ENCODE assay signal across 26 mouse cellular contexts in the genomic region with DNA sequence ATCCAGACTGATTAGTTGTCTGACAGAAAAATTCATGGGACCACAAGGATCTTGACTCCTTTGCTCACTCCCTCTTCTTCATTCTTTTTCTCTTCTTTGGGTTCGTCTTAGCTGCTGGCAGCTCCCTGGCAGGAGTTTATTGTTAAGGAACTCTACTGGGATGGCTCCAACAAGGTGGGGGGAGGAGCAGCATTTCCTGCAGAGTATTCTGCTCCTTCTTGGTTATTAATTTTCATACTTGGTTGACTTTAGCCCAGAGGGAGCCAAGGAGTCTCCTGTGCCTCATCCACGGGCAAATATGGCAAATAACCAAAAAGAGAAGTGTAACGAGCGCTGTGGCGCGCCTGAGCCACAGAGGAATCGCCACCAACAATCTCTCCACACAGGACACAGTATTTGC.
DNase-seq lines count a peak whose midpoint lies in the region; ATAC-seq and TF ChIP-seq lines count a peak whose summit lies in the region.
"Had no signal": no experiment of that assay in that cellular context is flagged by ENCODE, and none has a peak within 500 bp of the region (broad histone marks: within the 10 kb centered on the region; RNA-seq: fewer than 3 reads in every experiment).

No protein-coding gene starts in this region.

- ATAC-seq in embryonic facial prominence, embryonic 14.5 days (ENCODE audit: low read depth): peak; percentile 53; the same call in 1 of the 2 replicates
- ATAC-seq in intestine, embryonic 14.5 days (replicated peaks; ENCODE audit: low FRiP score, low TSS enrichment, low read depth): no peak
- ATAC-seq in intestine, postnatal 0 days: no peak
- ATAC-seq: forebrain, embryonic 15.5 days; midbrain, embryonic 16.5 days; Patski had no signal

- no peak for DNase-seq in embryonic facial prominence, embryonic 14.5 days (ENCODE audit: low spot score)
- DNase-seq in embryonic facial prominence, embryonic 10.5 days (ENCODE audit: low spot score): no peak
- DNase-seq in intestine, embryonic 14.5 days (ENCODE audit: low spot score): peak; percentile 21
- peak; percentile 25 to 51 for DNase-seq in kidney, postnatal 36 days
- no peak for DNase-seq in kidney, adult 18-20 months
- DNase-seq in skeletal muscle tissue, adult 2 months (ENCODE audit: low read depth, low spot score): peak; percentile 15
- no peak for DNase-seq in lung, postnatal 14 days
- DNase-seq: cerebellum, adult 11 months; cerebellum, adult 9-10 months; cerebellum, postnatal 36 days; gastrocnemius, postnatal 25 days; heart, adult 2 months; liver; lung, embryonic 14.5 days; right cerebral cortex, postnatal 25 days; spleen, adult 18-20 months; thymus, postnatal 14 days had no signal

- no peaks in the 10 kb centered on the region for H3K27me3 ChIP-seq in embryonic facial prominence, embryonic 14.5 days (replicated peaks; ENCODE audit: control insufficient read depth, insufficient read depth, low read length)
- no peaks in the 10 kb centered on the region for H3K27me3 ChIP-seq in embryonic facial prominence, embryonic 10.5 days (replicated peaks; ENCODE audit: low read depth, poor library complexity, severe bottlenecking)
- H3K27me3 ChIP-seq in intestine, embryonic 14.5 days (replicated peaks; ENCODE audit: control insufficient read depth, insufficient read depth, low read length): no peaks in the 10 kb centered on the region
- H3K27me3 ChIP-seq in intestine, postnatal 0 days (replicated peaks; ENCODE audit: control insufficient read depth, insufficient read depth, low read length): no peaks in the 10 kb centered on the region
- H3K27me3 ChIP-seq: embryonic facial prominence, embryonic 12.5 days; forebrain, embryonic 15.5 days; heart, embryonic 12.5 days; liver, embryonic 15.5 days; Patski had no signal

- H3K4me3 ChIP-seq in embryonic facial prominence, embryonic 14.5 days (ENCODE audit: low read depth, low read length): no peak overlapping the region
- H3K4me3 ChIP-seq in embryonic facial prominence, embryonic 10.5 days: no peak overlapping the region
- no peak overlapping the region for H3K4me3 ChIP-seq in intestine, embryonic 14.5 days (ENCODE audit: low read depth, low read length)
- no peak overlapping the region for H3K4me3 ChIP-seq in intestine, postnatal 0 days (ENCODE audit: low read depth, low read length)
- H3K4me3 ChIP-seq: embryonic facial prominence, embryonic 12.5 days; forebrain, embryonic 10.5 days; forebrain, embryonic 15.5 days; heart, adult 2 months; heart, embryonic 12.5 days; liver, embryonic 15.5 days; midbrain, embryonic 10.5 days had no signal

- no peak overlapping the region for H3K27ac ChIP-seq in embryonic facial prominence, embryonic 14.5 days (replicated peaks; ENCODE audit: low read depth, low read length)
- H3K27ac ChIP-seq in embryonic facial prominence, embryonic 10.5 days (replicated peaks): no peak overlapping the region
- H3K27ac ChIP-seq in intestine, embryonic 14.5 days (ENCODE audit: low read depth): no peak overlapping the region
- H3K27ac ChIP-seq in intestine, postnatal 0 days (ENCODE audit: low read depth, low read length): no peak overlapping the region
- H3K27ac ChIP-seq: embryonic facial prominence, embryonic 12.5 days; forebrain, embryonic 10.5 days; forebrain, embryonic 15.5 days; liver, embryonic 15.5 days; midbrain, embryonic 10.5 days had no signal

- 83% methylated on average over 7 of the region's 7 CpGs for WGBS in embryonic facial prominence, embryonic 14.5 days
- 89% methylated on average over 7 of the region's 7 CpGs for WGBS in embryonic facial prominence, embryonic 10.5 days
- 82% methylated on average over 7 of the region's 7 CpGs for WGBS in intestine, embryonic 14.5 days
- 87% methylated on average over 7 of the region's 7 CpGs for WGBS in intestine, postnatal 0 days

- H3K9ac ChIP-seq in embryonic facial prominence, embryonic 14.5 days (ENCODE audit: low read depth, low read length): no peak overlapping the region
- no peak overlapping the region for H3K9ac ChIP-seq in intestine, embryonic 14.5 days (ENCODE audit: low read length)
- no peak overlapping the region for H3K9ac ChIP-seq in intestine, postnatal 0 days (ENCODE audit: low read depth, low read length)
- H3K9ac ChIP-seq: embryonic facial prominence, embryonic 12.5 days; forebrain, embryonic 15.5 days; heart, embryonic 12.5 days; liver, embryonic 15.5 days; lung, embryonic 14.5 days had no signal

- peaks cover 4% of the 10 kb centered on the region for H3K4me1 ChIP-seq in embryonic facial prominence, embryonic 14.5 days (ENCODE audit: control insufficient read depth, insufficient read depth, low read length)
- H3K4me1 ChIP-seq in embryonic facial prominence, embryonic 10.5 days: no peaks in the 10 kb centered on the region
- no peaks in the 10 kb centered on the region for H3K4me1 ChIP-seq in intestine, embryonic 14.5 days (replicated peaks; ENCODE audit: control insufficient read depth, insufficient read depth, low read length)
- no peaks in the 10 kb centered on the region for H3K4me1 ChIP-seq in intestine, postnatal 0 days (replicated peaks; ENCODE audit: control insufficient read depth, insufficient read depth, low read length)
- H3K4me1 ChIP-seq: liver, embryonic 15.5 days; midbrain, embryonic 10.5 days had no signal

- no peaks in the 10 kb centered on the region for H3K9me3 ChIP-seq in embryonic facial prominence, embryonic 14.5 days (ENCODE audit: control insufficient read depth, low read length)
- no peaks in the 10 kb centered on the region for H3K9me3 ChIP-seq in embryonic facial prominence, embryonic 10.5 days
- no peaks in the 10 kb centered on the region for H3K9me3 ChIP-seq in intestine, embryonic 14.5 days (ENCODE audit: control insufficient read depth, low read length)
- H3K9me3 ChIP-seq in intestine, postnatal 0 days (ENCODE audit: control insufficient read depth): no peaks in the 10 kb centered on the region
- H3K9me3 ChIP-seq: embryonic facial prominence, embryonic 12.5 days; forebrain, embryonic 10.5 days; forebrain, embryonic 15.5 days; heart, embryonic 12.5 days; liver, embryonic 15.5 days; midbrain, embryonic 10.5 days had no signal

- H3K4me2 ChIP-seq in embryonic facial prominence, embryonic 14.5 days (ENCODE audit: low read depth, low read length): no peak overlapping the region
- H3K4me2 ChIP-seq in intestine, embryonic 14.5 days (ENCODE audit: low read length): no peak overlapping the region
- no peak overlapping the region for H3K4me2 ChIP-seq in intestine, postnatal 0 days (replicated peaks; ENCODE audit: low read depth)
- H3K4me2 ChIP-seq: embryonic facial prominence, embryonic 12.5 days; forebrain, embryonic 15.5 days; heart, embryonic 12.5 days; liver, embryonic 15.5 days; lung, embryonic 14.5 days had no signal

- H3K36me3 ChIP-seq in embryonic facial prominence, embryonic 14.5 days (ENCODE audit: control insufficient read depth, insufficient read depth, low read length): peaks cover 6% of the 10 kb centered on the region; the same call in 1 of the 2 replicates
- no peaks in the 10 kb centered on the region for H3K36me3 ChIP-seq in embryonic facial prominence, embryonic 10.5 days (replicated peaks)
- H3K36me3 ChIP-seq in intestine, embryonic 14.5 days (ENCODE audit: control insufficient read depth, insufficient read depth, low read length): no peaks in the 10 kb centered on the region
- H3K36me3 ChIP-seq in intestine, postnatal 0 days (ENCODE audit: control insufficient read depth, insufficient read depth): no peaks in the 10 kb centered on the region
- H3K36me3 ChIP-seq: forebrain, embryonic 10.5 days; forebrain, embryonic 15.5 days; liver, embryonic 15.5 days; midbrain, embryonic 10.5 days had no signal

- no peak for TF ChIP-seq CTCF in intestine, postnatal 0 days (IDR thresholded peaks at IDR 0.05; ENCODE audit: low read depth)

Comparison
In these comparisons a context has a peak if more than half of its experiments do, and no peak if none do; other contexts are left out.
1. DNase-seq: peak in intestine, embryonic 14.5 days (single experiment), kidney, postnatal 36 days (2 of 2) and skeletal muscle tissue, adult 2 months (single experiment); none in embryonic facial prominence, embryonic 14.5 days (single experiment), embryonic facial prominence, embryonic 10.5 days (single experiment), kidney, adult 18-20 months (single experiment) and lung, postnatal 14 days (single experiment).